Mouse (Mus musculus): ENCODE results near the gene Mrpl39. TPM values are rescaled to one million over a fixed set of nuclear protein-coding genes. Genes with fewer than 3 reads are reported as not detected.

The Mrpl39 gene
- polyA plus RNA-seq, 1 experiment from 2014 or later = 53.4 TPM

DNA sequence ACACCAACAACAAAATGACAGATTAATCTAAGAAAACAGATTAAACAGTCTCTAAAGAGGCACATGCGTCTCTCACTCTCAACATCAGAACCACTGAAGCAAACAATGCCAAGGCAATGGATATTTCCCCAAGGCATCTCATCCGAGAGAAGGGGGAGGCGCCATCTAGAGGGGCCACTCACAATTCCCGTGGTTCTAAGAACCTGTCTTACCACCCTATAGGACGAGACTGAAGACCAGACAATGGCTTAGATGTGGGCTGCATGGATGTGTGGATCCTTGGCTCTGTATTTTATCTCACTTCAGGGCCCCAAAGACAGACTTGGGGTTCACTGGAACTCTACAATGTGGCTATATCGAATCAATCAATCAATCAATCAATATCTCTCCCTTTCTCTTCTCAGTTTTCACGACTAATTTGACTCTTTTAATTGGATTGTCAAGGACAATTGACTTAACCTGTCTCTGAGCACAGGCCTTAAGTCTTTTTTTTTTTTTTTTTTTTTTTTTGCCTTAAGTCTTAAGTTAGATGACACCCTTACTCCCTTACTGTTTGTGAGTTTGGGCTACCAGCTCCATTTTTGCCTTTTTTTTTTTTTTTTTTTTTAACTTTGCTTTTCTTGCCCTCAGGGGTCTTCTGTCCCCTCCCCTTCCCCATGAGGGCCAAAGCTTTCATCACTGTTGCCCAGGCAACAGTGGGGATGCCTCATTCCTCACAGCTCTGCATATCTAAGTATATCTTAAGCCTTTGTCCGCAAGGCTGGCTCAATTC lies 37.1 kb upstream of the Mrpl39 start:
- Histone ChIP-seq H3K36me3 (no peaks in the 10 kb centered on the region), H3K9me3 (no peaks in the 10 kb centered on the region), H3K27me3 (ENCODE audit: insufficient read depth, poor library complexity, severe bottlenecking) (no peaks in the 10 kb centered on the region; the same call in 1 of the 2 replicates), H3K4me3 (peak overlapping the region; percentile 69; the same call in 1 of the 2 replicates), H3K27ac (no peak overlapping the region), H3K4me1 (0 out of 2 replicates have a peak, but pooled peaks cover 7% of the 10 kb centered on the region)
- DNase-seq (ENCODE audit: low spot score) = no peak
- 28% methylated on average over 8 of the region's 8 CpGs for WGBS

- Histone ChIP-seq H3K4me3 (no peak overlapping the region), H3K4me1 (0 out of 2 replicates have a peak, but pooled peaks cover 7% of the 10 kb centered on the region), H3K9me3 (no peaks in the 10 kb centered on the region), H3K27me3 (ENCODE audit: insufficient read depth, poor library complexity, severe bottlenecking) (no peaks in the 10 kb centered on the region; the same call in 1 of the 2 replicates), H3K36me3 (no peaks in the 10 kb centered on the region), H3K27ac (no peak overlapping the region)
- DNase-seq (ENCODE audit: low spot score) = no peak
- WGBS = 79% methylated on average over 2 of the region's 2 CpGs
Observed at GRCm38 (mm10) chr16:84771461-84771860, 35.9 kb upstream of the Mrpl39 start.

- WGBS = 84% methylated on average over 7 of the region's 7 CpGs
- Histone ChIP-seq H3K27me3 (ENCODE audit: insufficient read depth, poor library complexity, severe bottlenecking) (no peaks in the 10 kb centered on the region; the same call in 1 of the 2 replicates), H3K27ac (no peak overlapping the region), H3K9me3 (no peaks in the 10 kb centered on the region), H3K4me3 (no peak overlapping the region), H3K36me3 (no peaks in the 10 kb centered on the region), H3K4me1 (0 out of 2 replicates have a peak, but pooled peaks cover 7% of the 10 kb centered on the region)
- no peak for DNase-seq (ENCODE audit: low spot score)
Observed at GRCm38 (mm10) chr16:84770891-84771290, 35.3 kb upstream of the Mrpl39 start.

DNA sequence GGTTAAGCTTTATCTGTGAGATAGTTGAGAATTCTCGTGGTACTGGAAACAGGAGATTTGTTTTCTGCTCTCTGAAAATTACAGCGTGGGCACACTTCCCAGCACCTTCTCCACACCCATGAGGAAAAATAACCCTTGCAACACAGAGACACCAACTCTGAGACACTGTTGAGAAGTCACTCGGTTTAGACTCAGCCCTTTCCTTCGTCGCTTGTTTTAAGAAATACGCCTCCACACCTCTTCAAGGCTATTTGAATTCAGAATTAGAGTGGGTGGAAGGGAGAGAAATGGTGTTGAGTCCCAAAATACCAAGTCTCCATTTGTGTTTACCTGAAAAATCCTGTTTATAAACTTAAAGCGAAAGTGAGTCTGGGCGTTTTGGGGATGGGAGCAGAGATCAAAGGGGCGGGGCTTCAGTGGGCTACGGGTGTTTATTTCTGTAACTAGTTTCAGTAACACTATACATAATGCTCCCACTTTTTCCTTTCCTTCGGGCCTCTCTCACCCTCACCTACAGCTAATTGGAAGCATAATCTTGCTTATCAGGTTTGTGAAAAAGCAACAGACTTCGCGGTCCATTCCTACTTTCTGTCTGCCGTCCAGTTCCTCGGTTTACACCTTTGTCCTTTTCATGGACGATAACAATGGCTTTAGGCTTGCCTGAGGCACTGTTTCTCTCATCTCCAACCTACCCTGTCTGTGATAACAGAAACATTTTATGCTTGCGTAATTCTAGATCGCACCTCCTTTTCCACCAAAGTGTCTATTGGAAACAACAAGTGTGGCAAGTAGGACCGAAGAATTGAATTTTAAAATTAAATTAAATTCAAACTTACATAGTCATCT lies 34.3 kb upstream of the Mrpl39 start:
- H3K27ac ChIP-seq = no peak overlapping the region
- WGBS = 80% methylated on average over 19 of the region's 19 CpGs

GRCm38 (mm10) chr16:84769182-84769581 lies 33.6 kb upstream of the Mrpl39 start:
- no peaks in the 10 kb centered on the region for H3K27me3 ChIP-seq (ENCODE audit: insufficient read depth, poor library complexity, severe bottlenecking)
- H3K4me3 ChIP-seq = no peak overlapping the region
- 0 out of 2 replicates have a peak, but pooled peaks cover 7% of the 10 kb centered on the region for H3K4me1 ChIP-seq
- whole genome bisulfite sequencing = 67% methylated on average over 4 of the region's 4 CpGs
- no peaks in the 10 kb centered on the region for H3K9me3 ChIP-seq
- no peaks in the 10 kb centered on the region for H3K36me3 ChIP-seq
- no peak for DNase-seq (ENCODE audit: low spot score)
- H3K27ac ChIP-seq = no peak overlapping the region

More for the DNA sequence above, 34.3 kb upstream of the Mrpl39 start:
- 0 out of 2 replicates have a peak, but pooled peaks cover 7% of the 10 kb centered on the region for H3K4me1 ChIP-seq
- DNase-seq (ENCODE audit: low spot score) = no peak
- no peaks in the 10 kb centered on the region; the same call in 1 of the 2 replicates for H3K27me3 ChIP-seq (ENCODE audit: insufficient read depth, poor library complexity, severe bottlenecking)
- no peaks in the 10 kb centered on the region for H3K9me3 ChIP-seq
- H3K4me3 ChIP-seq = no peak overlapping the region
- H3K36me3 ChIP-seq = no peaks in the 10 kb centered on the region

DNA sequence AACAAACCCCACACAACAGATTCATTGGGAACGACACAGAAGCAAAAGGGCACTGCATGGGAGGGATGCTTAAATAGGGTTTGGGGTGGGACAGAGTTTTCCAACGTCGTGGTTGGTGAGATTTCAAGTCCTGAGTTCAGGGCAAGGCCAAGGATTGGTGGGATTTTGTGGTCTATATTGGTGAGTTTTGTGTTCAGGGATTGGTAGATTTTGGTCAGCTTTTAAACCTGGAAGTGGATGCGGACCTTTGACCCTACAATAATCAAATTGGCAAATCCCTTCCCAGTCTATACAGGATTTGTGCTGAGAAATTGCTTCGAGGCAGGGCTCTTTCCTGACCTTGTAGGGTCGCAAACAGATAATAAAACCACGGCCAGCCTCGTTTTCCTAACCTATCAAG lies 32.4 kb upstream of the Mrpl39 start:
- Histone ChIP-seq H3K9me3 (no peaks in the 10 kb centered on the region), H3K4me3 (no peak overlapping the region), H3K27ac (no peak overlapping the region), H3K4me1 (no peaks in the 10 kb centered on the region), H3K36me3 (no peaks in the 10 kb centered on the region), H3K27me3 (ENCODE audit: insufficient read depth, poor library complexity, severe bottlenecking) (no peaks in the 10 kb centered on the region)
- WGBS = 83% methylated on average over 8 of the region's 8 CpGs
- no peak for DNase-seq (ENCODE audit: low spot score)

DNA sequence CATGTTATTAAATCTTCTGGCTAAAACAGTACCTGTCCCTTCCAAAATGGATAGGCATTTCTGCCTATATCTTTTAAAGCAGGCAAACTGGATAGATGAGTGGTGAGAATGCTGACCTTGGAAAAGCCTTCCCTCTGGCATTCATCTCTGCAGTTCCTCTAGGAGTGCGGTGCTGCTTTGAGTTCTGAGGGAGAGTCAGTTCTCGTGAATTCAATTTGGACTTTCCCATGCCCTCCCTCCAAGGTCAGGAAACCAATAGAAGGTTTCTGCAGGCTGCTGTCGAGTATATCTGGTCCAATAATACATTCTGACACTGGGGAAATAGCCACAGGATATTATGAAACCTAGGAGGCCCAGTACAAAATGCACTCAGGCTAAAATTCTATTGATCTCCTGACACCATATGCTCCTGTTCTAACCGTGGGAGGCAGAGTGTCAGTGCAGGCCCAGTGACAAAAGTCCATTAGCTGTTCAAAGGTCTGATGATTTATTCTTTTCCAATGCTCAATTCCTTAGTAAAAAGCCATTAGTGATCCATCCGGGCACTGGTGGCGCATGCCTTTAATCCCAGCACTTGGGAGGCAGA lies 10.3 kb upstream of the Mrpl39 start:
- Histone ChIP-seq H3K36me3 (no peaks in the 10 kb centered on the region), H3K27ac (no peak overlapping the region), H3K4me1 (no peaks in the 10 kb centered on the region), H3K9me3 (no peaks in the 10 kb centered on the region), H3K4me3 (no peak overlapping the region), H3K27me3 (ENCODE audit: insufficient read depth, poor library complexity, severe bottlenecking) (no peaks in the 10 kb centered on the region)
- 72% methylated on average over 6 of the region's 6 CpGs for WGBS
- no peak for DNase-seq (ENCODE audit: low spot score)

- no peak for DNase-seq (ENCODE audit: low spot score)
- Histone ChIP-seq H3K4me1 (no peaks in the 10 kb centered on the region), H3K27ac (no peak overlapping the region), H3K4me3 (no peak overlapping the region), H3K36me3 (no peaks in the 10 kb centered on the region), H3K9me3 (no peaks in the 10 kb centered on the region), H3K27me3 (ENCODE audit: insufficient read depth, poor library complexity, severe bottlenecking) (no peaks in the 10 kb centered on the region)
- WGBS = 70% methylated on average over 10 of the region's 10 CpGs
Observed at GRCm38 (mm10) chr16:84744703-84745490, 9.4 kb upstream of the Mrpl39 start.

GRCm38 (mm10) chr16:84737358-84737757 lies 1.8 kb upstream of the Mrpl39 start:
- no peak overlapping the region for H3K27ac ChIP-seq
- no peak for DNase-seq (ENCODE audit: low spot score)
- no peaks in the 10 kb centered on the region for H3K9me3 ChIP-seq
- 73% methylated on average over 3 of the region's 3 CpGs for WGBS
- H3K4me1 ChIP-seq = peaks cover 5% of the 10 kb centered on the region
- no peaks in the 10 kb centered on the region for H3K27me3 ChIP-seq (ENCODE audit: insufficient read depth, poor library complexity, severe bottlenecking)
- no peaks in the 10 kb centered on the region for H3K36me3 ChIP-seq
- no peak overlapping the region for H3K4me3 ChIP-seq

DNA sequence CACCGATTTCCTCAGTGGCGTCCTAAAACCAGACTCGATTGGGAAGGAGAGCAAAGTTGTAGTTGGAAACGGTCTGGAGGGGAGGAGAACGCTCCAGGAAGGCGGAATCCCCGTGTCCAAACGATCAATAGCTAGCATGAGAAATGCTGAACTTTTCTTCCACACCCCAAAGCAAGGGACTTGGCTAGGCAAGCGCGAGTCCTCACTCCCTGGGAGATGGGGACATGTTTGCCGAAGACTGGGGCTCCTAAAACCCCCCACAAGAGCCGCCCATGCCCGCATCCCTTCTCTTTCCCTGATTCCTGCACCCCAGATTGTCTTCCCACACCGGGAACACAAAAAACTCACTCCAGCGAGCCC lies 756 bp downstream of the Mrpl39 start:
- peaks cover 5% of the 10 kb centered on the region for H3K4me1 ChIP-seq
- H3K36me3 ChIP-seq = peaks cover 21% of the 10 kb centered on the region
- peak; percentile 78 for DNase-seq (ENCODE audit: low spot score)
- no peaks in the 10 kb centered on the region for H3K27me3 ChIP-seq (ENCODE audit: insufficient read depth, poor library complexity, severe bottlenecking)
- H3K4me3 ChIP-seq = peak overlapping the region; percentile 81
- WGBS = 1% methylated on average over 15 of the region's 15 CpGs
- H3K9me3 ChIP-seq = no peaks in the 10 kb centered on the region
- peak overlapping the region; percentile 89 for H3K27ac ChIP-seq

GRCm38 (mm10) chr16:84720670-84721069 lies 14.9 kb downstream of the Mrpl39 start:
- H3K36me3 ChIP-seq = peaks cover 62% of the 10 kb centered on the region
- no peak for DNase-seq (ENCODE audit: low spot score)
- 91% methylated on average over 2 of the region's 2 CpGs for WGBS

DNA sequence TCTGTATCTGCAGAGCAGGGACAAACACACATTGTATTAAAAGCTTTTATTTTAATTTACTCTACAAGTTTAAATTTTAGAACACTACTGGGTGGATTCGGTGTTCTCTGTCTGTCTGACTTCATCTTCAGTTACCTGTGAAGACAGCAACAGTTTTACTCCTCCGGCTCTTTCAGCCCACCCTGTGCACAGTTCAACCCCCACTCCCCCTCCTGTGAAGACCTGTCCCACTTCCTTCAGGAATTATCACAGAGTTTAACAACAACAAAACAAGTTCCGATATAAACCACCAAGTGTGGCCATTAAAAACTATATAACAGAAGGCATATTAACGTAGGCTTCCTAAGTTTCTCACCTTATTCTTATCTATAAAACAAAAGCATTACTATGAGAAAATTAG lies 17.3 kb downstream of the Mrpl39 start:
- no peaks in the 10 kb centered on the region for H3K4me1 ChIP-seq
- no peak for DNase-seq (ENCODE audit: low spot score)
- H3K36me3 ChIP-seq = peaks cover 40% of the 10 kb centered on the region
- H3K27me3 ChIP-seq (ENCODE audit: insufficient read depth, poor library complexity, severe bottlenecking) = no peaks in the 10 kb centered on the region
- no peaks in the 10 kb centered on the region for H3K9me3 ChIP-seq
- no peak overlapping the region for H3K27ac ChIP-seq
- no peak overlapping the region for H3K4me3 ChIP-seq
- WGBS = 95% methylated on average over 4 of the region's 4 CpGs

More at GRCm38 (mm10) chr16:84720670-84721069, 14.9 kb downstream of the Mrpl39 start:
- no peak overlapping the region for H3K4me3 ChIP-seq
- no peaks in the 10 kb centered on the region for H3K9me3 ChIP-seq
- H3K27me3 ChIP-seq (ENCODE audit: insufficient read depth, poor library complexity, severe bottlenecking) = no peaks in the 10 kb centered on the region
- no peak overlapping the region for H3K27ac ChIP-seq
- no peaks in the 10 kb centered on the region for H3K4me1 ChIP-seq

Measured in heart, embryonic 10.5 days (tissue).